9 mouse cellular contexts compared by ENCODE assay signal in the genomic region with DNA sequence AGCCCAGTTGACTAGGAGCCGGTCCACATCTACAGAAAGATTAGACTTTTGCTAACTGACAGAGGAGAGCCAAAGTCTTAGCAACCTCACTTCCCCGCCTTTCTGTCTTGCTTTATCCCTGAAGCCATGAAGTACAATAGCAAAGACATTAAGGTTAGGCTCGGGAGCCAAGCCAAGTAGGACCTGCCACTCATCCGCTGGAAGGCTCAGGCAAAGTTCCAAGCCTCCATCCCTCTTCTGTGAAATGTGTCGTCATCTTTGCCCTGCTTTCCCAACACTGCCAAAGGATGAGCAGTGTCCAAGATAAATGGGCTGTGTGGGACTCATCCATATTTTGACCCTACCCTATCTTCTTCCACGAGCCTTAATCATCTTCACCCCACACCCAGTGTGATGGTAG.
DNase-seq lines count a peak whose midpoint lies in the region; ATAC-seq and TF ChIP-seq lines count a peak whose summit lies in the region.
"Had no signal": no experiment of that assay in that cellular context is flagged by ENCODE, and none has a peak within 500 bp of the region (broad histone marks: within the 10 kb centered on the region; RNA-seq: fewer than 3 reads in every experiment).

No protein-coding gene starts in this region.

- peaks cover 8% of the 10 kb centered on the region; the same call in 1 of the 2 replicates for H3K27me3 ChIP-seq in heart, embryonic 10.5 days (ENCODE audit: insufficient read depth, poor library complexity, severe bottlenecking)
- no peaks in the 10 kb centered on the region for H3K27me3 ChIP-seq in lung, embryonic 16.5 days (ENCODE audit: control insufficient read depth, insufficient read depth, low read depth, low read length)
- H3K27me3 ChIP-seq in embryonic facial prominence, embryonic 10.5 days (replicated peaks; ENCODE audit: low read depth, poor library complexity, severe bottlenecking) = peaks cover 16% of the 10 kb centered on the region; the same call in 1 of the 2 replicates
- H3K27me3 ChIP-seq in lung, postnatal 0 days (replicated peaks; ENCODE audit: insufficient read depth, low read length) = no peaks in the 10 kb centered on the region
- H3K27me3 ChIP-seq in intestine, postnatal 0 days (replicated peaks; ENCODE audit: control insufficient read depth, insufficient read depth, low read length) = no peaks in the 10 kb centered on the region
- H3K27me3 ChIP-seq: Patski had no signal

- peaks cover 4% of the 10 kb centered on the region; the same call in 1 of the 2 replicates for H3K4me1 ChIP-seq in heart, embryonic 10.5 days
- H3K4me1 ChIP-seq in lung, embryonic 16.5 days (replicated peaks; ENCODE audit: control insufficient read depth, insufficient read depth, low read length) = peaks cover 20% of the 10 kb centered on the region
- no peaks in the 10 kb centered on the region for H3K4me1 ChIP-seq in lung, adult 2 months (ENCODE audit: control insufficient read depth, insufficient read depth, low read length)
- H3K4me1 ChIP-seq in embryonic facial prominence, embryonic 10.5 days = peaks cover 47% of the 10 kb centered on the region
- H3K4me1 ChIP-seq in lung, postnatal 0 days (ENCODE audit: insufficient read depth, low read depth, low read length) = peaks cover 7% of the 10 kb centered on the region; the same call in 1 of the 2 replicates
- H3K4me1 ChIP-seq in intestine, postnatal 0 days (replicated peaks; ENCODE audit: control insufficient read depth, insufficient read depth, low read length) = no peaks in the 10 kb centered on the region

- 77% methylated on average over 6 of the region's 6 CpGs for WGBS in heart, embryonic 10.5 days
- WGBS in lung, embryonic 16.5 days = 50% methylated on average over 6 of the region's 6 CpGs
- WGBS in lung, adult 2 months = 40% methylated on average over 6 of the region's 6 CpGs
- WGBS in embryonic facial prominence, embryonic 10.5 days = 84% methylated on average over 6 of the region's 6 CpGs
- 43% methylated on average over 6 of the region's 6 CpGs for WGBS in lung, postnatal 0 days
- WGBS in intestine, postnatal 0 days = 77% methylated on average over 6 of the region's 6 CpGs

- no peak overlapping the region for H3K4me2 ChIP-seq in lung, embryonic 16.5 days (ENCODE audit: low read depth, low read length)
- no peak overlapping the region for H3K4me2 ChIP-seq in lung, postnatal 0 days (replicated peaks; ENCODE audit: low read depth, low read length)
- no peak overlapping the region for H3K4me2 ChIP-seq in intestine, postnatal 0 days (replicated peaks; ENCODE audit: low read depth)

- no peak for TF ChIP-seq EP300 in lung, postnatal 0 days (IDR thresholded peaks at IDR 0.05)

- no peak for ATAC-seq in lung, embryonic 16.5 days (ENCODE audit: low read depth)
- no peak for ATAC-seq in lung, postnatal 0 days
- no peak for ATAC-seq in intestine, postnatal 0 days
- ATAC-seq: Patski had no signal

- no peak for TF ChIP-seq POLR2A in lung, adult 2 months (IDR thresholded peaks at IDR 0.05; ENCODE audit: borderline replicate concordance, extremely low read depth, low read depth, low read length)

- H3K4me3 ChIP-seq in heart, embryonic 10.5 days = no peak overlapping the region
- no peak overlapping the region for H3K4me3 ChIP-seq in lung, embryonic 16.5 days (ENCODE audit: low read length)
- H3K4me3 ChIP-seq in lung, adult 2 months (replicated peaks; ENCODE audit: extremely low read depth, low read depth, low read length) = no peak overlapping the region
- H3K4me3 ChIP-seq in embryonic facial prominence, embryonic 10.5 days = no peak overlapping the region
- no peak overlapping the region for H3K4me3 ChIP-seq in lung, postnatal 0 days (ENCODE audit: low read depth, low read length)
- no peak overlapping the region for H3K4me3 ChIP-seq in intestine, postnatal 0 days (ENCODE audit: low read depth, low read length)

- no peaks in the 10 kb centered on the region for H3K36me3 ChIP-seq in heart, embryonic 10.5 days
- no peaks in the 10 kb centered on the region for H3K36me3 ChIP-seq in lung, embryonic 16.5 days (ENCODE audit: control insufficient read depth, insufficient read depth, low read length)
- no peaks in the 10 kb centered on the region for H3K36me3 ChIP-seq in embryonic facial prominence, embryonic 10.5 days (replicated peaks)
- H3K36me3 ChIP-seq in lung, postnatal 0 days (ENCODE audit: insufficient read depth, low read length) = no peaks in the 10 kb centered on the region
- H3K36me3 ChIP-seq in intestine, postnatal 0 days (ENCODE audit: control insufficient read depth, insufficient read depth) = no peaks in the 10 kb centered on the region

- TF ChIP-seq CTCF in lung, adult 2 months (IDR thresholded peaks at IDR 0.05; ENCODE audit: insufficient read depth, low read length) = no peak
- TF ChIP-seq CTCF in lung, postnatal 0 days (IDR thresholded peaks at IDR 0.05) = no peak
- TF ChIP-seq CTCF in intestine, postnatal 0 days (IDR thresholded peaks at IDR 0.05; ENCODE audit: low read depth) = no peak

- no peak overlapping the region for H3K9ac ChIP-seq in lung, embryonic 16.5 days (ENCODE audit: low read length)
- no peak overlapping the region for H3K9ac ChIP-seq in lung, postnatal 0 days (replicated peaks; ENCODE audit: low read depth)
- H3K9ac ChIP-seq in intestine, postnatal 0 days (ENCODE audit: low read depth, low read length) = no peak overlapping the region

- H3K9me3 ChIP-seq in heart, embryonic 10.5 days = no peaks in the 10 kb centered on the region
- H3K9me3 ChIP-seq in lung, embryonic 16.5 days (ENCODE audit: control insufficient read depth, low read length) = no peaks in the 10 kb centered on the region
- H3K9me3 ChIP-seq in embryonic facial prominence, embryonic 10.5 days = no peaks in the 10 kb centered on the region
- H3K9me3 ChIP-seq in lung, postnatal 0 days (ENCODE audit: low read length) = no peaks in the 10 kb centered on the region
- H3K9me3 ChIP-seq in intestine, postnatal 0 days (ENCODE audit: control insufficient read depth) = no peaks in the 10 kb centered on the region

- no peak overlapping the region for H3K27ac ChIP-seq in heart, embryonic 10.5 days
- 0 out of 2 replicates have a peak overlapping the region, but pooled peaks have one; percentile 51 for H3K27ac ChIP-seq in lung, embryonic 16.5 days (ENCODE audit: low read length)
- H3K27ac ChIP-seq in embryonic facial prominence, embryonic 10.5 days (replicated peaks) = peak overlapping the region; percentile 48
- no peak overlapping the region for H3K27ac ChIP-seq in lung, postnatal 0 days (ENCODE audit: low read length)
- H3K27ac ChIP-seq in intestine, postnatal 0 days (ENCODE audit: low read depth, low read length) = no peak overlapping the region

- peak; percentile 51 for DNase-seq in heart, postnatal 4 days
- no peak for DNase-seq in heart, embryonic 10.5 days (ENCODE audit: low spot score)
- no peak for DNase-seq in lung, adult 2 months
- DNase-seq in embryonic facial prominence, embryonic 10.5 days (ENCODE audit: low spot score) = no peak
- peak; percentile 13 for DNase-seq in lung, postnatal 0 days (ENCODE audit: low spot score)
- DNase-seq in embryo, embryonic 10.5 days (ENCODE audit: low spot score) = no peak

Comparison
In these comparisons a context has a peak if more than half of its experiments do, and no peak if none do; other contexts are left out.
1. DNase-seq: peak in heart, postnatal 4 days (single experiment) and lung, postnatal 0 days (single experiment); none in heart, embryonic 10.5 days (single experiment), lung, adult 2 months (single experiment), embryonic facial prominence, embryonic 10.5 days (single experiment) and embryo, embryonic 10.5 days (single experiment).
2. H3K27ac ChIP-seq: peak in lung, embryonic 16.5 days (single experiment) and embryonic facial prominence, embryonic 10.5 days (single experiment); none in heart, embryonic 10.5 days (single experiment), lung, postnatal 0 days (single experiment) and intestine, postnatal 0 days (single experiment).